Mouse (Mus musculus) c-Kit-positive CD71-positive TER-119-positive erythroid progenitor cells, embryonic 14.5 days (primary cell): ENCODE data around the gene Trim34b.
"Not testable (repeated sequence)": the region's sequence is repeated elsewhere in the genome, so short reads cannot be mapped to it uniquely, and the experiment has no call there.

Experiments
- DNase-seq: peaks from one replicate; pipeline ENCODE4 v3.0.0-alpha.2; 2013; ENCODE audit warnings: low spot score

The Trim34b gene

DNA sequence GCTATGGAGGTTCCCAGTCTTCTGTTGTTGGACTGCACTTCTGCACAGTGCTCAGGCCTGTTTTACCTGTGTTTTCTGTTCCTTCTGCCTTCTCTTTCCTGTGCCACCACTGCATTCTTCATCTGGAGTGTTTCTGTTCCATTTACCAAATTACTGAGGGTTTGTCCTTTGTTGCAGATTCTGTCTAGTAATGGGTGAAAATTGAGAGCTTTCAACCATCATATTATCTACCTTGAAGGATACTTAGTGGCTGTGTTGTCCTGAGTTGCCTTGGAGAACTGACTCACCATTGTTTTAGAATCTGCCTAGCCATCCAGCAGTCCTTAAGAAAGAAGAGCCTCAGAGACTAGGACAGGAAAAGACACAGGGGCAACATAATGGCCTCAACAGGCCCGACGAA lies at the start of gene Trim34b:
Gene Trim34b (plus strand): TSS at position 301 of the 400 bp plus-strand sequence.
- not testable (repeated sequence) for DNase-seq

DNA sequence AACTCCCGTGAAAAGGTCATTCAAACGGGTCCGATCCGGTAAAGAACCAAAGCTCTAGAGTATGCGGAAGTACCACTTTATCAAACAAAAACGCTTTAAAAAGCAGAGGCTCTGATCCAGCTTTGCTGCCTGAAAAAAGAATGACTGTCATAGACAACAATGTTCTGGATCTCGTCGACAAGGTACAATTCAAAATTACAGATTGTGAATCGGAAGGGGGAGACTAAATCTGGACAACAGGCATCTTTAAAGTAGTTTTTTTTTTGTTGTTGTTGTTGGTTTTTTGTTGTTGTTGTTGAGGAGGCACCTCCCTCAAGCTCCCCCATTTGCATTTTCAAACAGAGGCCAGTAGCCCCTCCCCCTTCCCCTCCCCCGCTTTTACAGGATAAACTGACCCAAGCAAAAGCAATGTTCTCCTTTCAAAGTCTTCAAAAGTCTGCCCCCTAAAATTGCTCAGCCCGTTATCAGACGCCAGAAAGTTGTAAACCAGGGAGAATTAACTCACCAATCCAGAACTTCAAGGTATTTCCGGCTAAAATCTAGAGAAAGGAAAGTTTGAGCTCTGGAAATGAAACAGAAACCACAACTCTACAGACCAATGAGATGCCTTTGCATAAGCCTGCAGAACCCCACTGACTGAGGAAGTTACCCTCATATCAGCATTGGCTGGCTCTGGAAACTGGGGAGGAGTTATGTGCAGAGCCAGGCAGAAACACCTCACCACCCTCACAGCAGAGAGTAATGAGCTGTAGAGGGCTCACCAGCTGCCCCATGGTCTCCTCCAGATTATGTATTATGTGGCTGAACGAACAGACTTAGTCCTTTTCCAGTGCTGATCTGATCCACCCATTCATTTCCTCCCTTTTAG lies 41.5 kb upstream of the Trim34b start, which contains the start of gene Trim5:
Gene Trim5 (minus strand): TSS at position 519 of the 868 bp plus-strand sequence.
- DNase-seq = not testable (repeated sequence)

DNA sequence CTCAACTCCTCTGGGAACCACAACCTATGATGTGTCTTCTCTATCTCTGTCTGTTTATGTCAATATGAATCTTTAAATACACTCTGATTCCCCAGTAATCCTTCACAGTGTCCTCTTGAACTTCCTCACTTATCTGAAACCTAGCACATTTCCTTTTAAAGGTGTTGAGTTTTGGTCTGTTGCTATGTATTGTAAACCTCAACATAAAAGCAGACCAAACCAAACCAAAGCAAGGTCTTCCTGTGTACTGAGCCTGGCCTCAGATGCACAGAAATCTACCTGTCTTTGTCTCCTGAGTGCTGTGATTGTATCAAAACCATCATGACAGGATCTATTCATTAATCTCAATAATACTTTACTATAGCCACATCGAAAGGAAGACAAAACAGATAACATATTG lies 38.6 kb upstream of the Trim34b start:
- DNase-seq = no peak

DNA sequence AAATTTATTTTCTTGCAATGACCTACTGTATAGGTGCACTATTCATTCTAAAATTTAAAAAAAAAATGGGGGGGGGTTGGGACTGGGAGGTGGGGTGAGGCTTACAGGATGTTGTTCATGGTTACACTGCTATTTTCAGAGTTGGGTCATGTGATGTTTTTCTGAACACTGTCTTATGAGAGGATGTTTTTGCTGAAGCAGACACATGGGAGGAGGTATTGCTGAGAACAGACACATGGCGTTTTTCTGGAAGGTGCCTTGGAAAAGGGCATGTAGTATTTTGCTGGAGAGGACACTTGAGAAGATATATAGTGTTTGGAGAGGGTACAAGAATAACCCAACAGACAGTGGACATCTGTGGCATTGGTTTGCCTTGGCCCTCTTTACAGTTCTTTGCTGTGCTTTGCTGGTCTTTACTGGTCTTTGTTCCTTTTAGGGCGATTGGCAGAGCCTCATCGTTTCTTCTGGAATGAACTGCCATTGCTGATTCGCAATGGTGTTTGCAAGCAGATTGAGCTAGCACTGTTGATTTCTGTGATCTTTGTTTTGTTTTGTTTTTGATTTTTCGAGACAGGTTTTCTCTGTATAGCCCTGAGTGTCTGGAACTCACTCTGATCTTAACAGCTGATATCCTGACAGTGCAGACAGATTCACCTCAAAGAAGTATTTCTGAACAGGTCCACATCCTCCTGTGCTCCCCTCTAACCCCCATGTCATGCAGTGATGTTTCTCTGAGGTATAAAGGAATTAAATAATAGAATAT lies 37.5 kb upstream of the Trim34b start:
- DNase-seq = no peak

DNA sequence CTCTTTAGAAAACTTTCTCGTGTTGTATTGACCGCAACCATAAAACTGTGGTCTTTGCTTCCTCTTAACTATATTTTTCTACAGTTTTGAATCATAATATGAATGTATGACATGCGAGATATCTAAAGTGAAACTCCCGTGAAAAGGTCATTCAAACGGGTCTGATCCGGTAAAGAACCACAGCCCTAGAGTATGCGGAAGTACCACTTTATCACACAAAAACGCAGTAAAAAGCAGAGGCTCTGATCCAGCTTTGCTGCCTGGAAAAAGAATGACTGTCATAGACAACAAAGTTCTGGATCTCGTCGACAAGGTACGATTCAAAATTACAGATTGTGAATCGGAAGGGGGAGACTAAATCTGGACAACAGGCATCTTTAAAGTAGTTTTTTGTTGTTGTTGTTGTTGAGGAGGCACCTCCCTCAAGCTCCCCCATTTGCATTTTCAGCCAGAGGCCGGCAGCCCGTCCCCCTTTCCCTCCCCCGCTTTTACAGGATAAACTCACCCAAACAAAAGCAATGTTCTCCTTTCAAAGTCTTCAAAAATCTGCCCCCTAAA lies 14.4 kb upstream of the Trim34b start:
- DNase-seq = no peak

DNA sequence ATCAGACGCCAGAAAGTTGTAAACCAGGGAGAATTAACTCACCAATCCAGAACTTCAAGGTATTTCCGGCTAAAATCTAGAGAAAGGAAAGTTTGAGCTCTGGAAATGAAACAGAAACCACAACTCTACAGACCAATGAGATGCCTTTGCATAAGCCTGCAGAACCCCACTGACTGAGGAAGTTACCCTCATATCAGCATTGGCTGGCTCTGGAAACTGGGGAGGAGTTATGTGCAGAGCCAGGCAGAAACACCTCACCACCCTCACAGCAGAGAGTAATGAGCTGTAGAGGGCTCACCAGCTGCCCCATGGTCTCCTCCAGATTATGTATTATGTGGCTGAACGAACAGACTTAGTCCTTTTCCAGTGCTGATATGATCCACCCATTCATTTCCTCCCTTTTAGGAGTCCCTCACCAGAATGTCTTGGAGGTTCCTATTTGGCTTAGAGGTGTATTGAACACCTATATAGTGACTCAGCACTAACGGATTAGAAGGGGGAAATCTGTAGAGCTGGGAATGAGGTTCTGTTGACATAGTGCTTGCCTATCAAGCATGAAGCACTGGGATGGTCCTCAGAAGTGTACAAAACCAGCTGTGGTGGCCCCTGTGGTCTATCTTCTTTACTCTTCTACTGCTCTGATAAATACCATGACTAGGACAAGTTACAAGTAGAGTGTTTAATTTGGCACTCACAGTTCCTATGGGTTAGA lies 13.7 kb upstream of the Trim34b start, which contains the start of gene Trim12a:
Gene Trim12a (minus strand): TSS at position 98 of the 712 bp plus-strand sequence.
- not testable (repeated sequence) for DNase-seq

DNA sequence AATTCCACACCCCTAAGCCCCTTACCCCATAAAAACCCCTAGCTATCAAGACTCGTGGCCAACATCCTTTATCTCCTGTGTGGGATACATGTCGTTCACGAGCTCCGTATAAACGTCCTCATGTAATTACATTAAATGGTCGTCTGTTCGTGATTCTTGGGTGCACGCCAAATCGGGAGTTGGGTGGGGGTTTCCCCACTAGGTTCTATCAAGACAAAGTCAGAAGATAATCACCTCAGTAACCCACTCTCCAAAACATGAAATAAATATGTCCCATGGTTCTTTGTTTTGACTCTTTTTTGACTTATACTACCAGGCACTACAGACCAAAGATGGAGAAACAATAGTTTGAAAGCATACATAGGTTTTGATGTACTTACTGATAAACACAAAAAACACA lies 7.2 kb upstream of the Trim34b start:
- no peak for DNase-seq

DNA sequence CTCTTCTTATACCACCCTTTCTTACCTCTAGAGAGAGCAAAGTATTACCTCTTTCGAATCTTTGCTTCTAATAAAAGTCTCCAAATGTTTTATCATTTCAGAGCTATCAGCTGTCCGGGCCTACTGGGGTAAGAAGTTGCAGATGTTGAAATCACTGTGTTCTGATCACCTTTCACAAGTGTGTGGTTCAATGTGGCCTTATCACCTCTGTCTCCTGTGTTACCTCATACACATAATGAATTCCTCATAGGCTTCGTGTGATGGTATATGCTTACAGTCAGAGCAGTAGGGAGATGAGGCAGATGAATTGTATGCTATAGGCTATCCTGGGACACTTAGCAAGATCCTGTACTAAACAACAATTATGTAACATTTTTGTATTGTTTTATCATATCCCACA lies 6.3 kb downstream of the Trim34b start:
- DNase-seq = not testable (repeated sequence)

DNA sequence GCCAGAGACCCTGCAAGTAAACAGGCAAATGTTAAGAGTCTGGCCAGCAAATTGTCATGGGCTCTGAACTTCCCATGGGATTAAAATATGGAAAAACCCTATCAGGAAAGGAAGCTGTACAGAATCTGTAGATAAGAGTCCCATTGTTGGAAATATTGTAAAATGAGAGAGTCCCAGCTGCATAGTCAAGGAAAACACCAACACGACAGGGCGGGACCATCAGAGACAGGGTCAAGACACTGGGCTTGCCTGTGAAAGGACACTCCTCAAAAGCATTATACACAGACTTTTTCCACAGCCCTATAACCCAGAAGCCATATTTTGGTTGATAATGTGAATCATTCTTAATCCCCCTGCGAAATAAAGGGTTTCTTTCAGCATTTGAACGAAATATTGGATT lies 11.5 kb downstream of the Trim34b start:
- not testable (repeated sequence) for DNase-seq

DNA sequence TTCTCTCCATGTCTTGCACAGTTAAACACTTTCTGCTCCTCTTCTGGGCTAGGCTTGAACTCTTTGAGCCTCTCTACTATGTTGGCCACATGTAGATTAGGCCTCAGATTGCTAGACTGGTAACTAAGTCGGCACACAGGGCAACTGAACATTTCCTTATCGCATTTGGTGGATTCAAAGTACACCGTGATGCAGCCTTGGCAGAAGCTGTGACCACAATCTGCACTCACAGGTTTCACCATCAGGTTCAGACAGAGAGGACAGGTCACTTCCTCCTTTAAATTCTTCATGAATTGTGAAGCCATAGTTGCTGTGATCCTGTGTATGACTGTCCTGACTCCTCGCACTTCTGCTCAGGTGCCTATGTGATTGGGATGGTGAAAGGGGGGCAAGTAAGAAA lies 18.8 kb downstream of the Trim34b start:
- DNase-seq = not testable (repeated sequence)

DNA sequence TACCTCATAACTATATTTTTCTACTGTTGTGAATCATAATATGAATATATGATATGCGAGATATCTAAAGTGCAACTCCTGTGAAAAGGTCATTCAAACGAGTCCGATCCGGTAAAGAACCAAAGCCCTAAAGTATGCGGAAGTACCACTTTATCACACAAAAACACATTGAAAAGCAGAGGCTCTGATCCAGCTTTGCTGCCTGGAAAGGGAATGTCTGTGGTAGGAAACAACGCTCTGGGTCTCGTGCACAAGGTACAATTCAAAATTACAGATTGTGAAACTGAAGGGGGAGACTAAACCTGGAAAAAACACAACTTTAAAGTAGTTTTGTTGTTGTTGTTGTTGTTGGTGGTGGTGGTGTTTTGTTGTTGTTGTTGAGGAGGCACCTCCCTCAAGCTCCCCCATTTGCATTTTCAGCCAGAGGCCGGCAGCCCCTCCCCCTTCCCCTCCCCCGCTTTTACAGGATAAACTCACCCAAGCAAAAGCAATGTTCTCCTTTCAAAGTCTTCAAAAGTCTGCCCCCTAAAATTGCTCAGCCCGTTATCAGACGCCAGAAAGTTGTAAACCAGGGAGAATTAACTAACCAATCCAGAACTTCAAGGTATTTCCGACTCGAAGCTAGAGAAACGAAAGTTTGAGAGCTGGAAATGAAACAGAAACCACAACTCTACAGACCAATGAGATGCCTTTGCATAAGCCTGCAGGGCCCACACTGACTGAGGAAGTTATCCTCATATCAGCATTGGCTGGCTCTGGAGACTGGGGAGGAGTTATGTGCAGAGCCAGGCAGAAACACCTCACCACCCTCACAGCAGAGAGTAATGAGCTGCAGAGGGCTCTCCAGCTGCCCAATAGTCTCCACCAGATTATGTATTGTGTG lies 23.7 kb downstream of the Trim34b start, which contains the start of gene Trim12c:
Gene Trim12c (minus strand): TSS at position 646 of the 883 bp plus-strand sequence.
- peak; percentile 74 for DNase-seq

DNA sequence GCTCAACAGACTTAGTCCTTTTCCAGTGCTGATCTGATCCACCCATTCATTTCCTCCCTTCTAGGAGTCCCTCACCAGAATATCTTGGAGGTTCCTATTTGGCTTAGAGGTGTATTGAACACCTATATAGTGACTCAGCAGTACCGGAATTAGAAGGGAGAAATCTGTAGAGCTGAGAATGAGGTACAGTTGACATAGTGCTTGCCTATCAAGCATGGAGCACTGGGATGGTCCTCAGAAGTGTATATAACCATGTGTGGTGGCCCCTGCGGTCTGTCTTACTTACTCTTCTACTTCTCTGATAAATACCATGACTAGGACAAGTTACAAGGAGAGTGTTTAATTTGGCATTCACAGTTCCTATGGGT lies 24.3 kb downstream of the Trim34b start:
- peak; percentile 13 for DNase-seq

DNA sequence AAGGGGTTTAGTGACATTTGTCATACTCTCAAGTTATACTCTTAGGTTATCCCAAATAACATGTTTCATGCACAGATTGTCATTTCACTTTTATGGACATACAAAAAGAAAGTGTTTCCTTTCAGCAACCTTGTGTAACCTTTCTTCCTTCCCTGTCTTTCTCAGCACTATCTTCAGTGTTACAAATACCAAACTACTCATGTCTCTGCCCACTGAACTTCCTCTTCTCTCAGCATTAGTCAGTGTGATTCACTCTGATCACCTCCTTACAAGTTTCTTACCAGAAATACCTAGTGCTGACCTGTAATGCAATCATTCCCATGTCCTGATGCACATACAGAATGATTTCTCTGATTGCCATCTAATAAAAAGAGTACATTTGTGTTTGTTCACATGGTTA lies 37.1 kb downstream of the Trim34b start:
- DNase-seq = no peak

DNA sequence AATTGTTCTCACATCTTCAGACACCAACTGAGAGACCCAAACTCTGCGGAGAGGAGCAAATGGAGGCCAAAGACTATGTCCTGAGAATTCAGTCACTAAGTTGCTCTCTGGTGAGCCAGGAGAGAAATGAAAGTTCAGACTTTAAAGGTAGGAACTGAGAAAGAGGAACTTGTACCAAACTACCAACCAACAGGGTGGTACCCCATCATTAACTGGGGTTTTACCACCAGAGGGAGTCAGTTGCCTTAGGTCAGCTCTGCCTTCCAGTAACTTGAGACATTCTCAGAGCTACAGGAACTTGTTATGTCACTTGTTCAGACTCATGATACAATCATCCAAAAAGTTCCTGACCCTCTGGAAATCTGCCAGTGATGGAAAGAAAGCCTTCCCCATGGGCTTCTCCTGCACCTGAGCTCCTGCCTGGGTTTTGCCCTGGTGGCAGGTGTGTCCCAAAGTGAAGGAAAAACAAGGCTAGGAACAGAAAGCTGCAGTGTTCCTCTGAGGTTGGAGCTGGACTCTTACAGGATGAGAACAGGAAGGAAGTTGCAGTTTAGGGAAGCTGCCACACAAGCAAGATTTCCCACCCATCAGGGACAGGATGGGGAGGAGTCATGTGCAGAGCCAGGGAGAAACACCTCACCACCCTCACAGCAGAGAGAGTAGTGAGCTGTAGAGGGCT lies 40.6 kb downstream of the Trim34b start, which contains the start of gene Trim30b:
Gene Trim30b (minus strand): TSS at position 149 of the 679 bp plus-strand sequence.
- DNase-seq = no peak
